Mouse (Mus musculus): ENCODE results near the gene Mapk14. TPM values are rescaled to one million over a fixed set of nuclear protein-coding genes. Genes with fewer than 3 reads are reported as not detected.

Mapk14 gene
- polyA plus RNA-seq, 1 experiment from 2014 or later, result 31.2 TPM

Other genes starting within 250 kb of the Mapk14 start
- gene Fkbp5, start 173.8 kb upstream of the Mapk14 start, polyA plus RNA-seq (2015; fragmentation: Nextera tagmentation; extraction: Ambion mirVana), result 34.9 and 54.5 TPM in 2 replicates
- gene Armc12, start 160.5 kb upstream of the Mapk14 start, polyA plus RNA-seq (2015; fragmentation: Nextera tagmentation; extraction: Ambion mirVana), result not detected in 2 replicates
- gene Clpsl2, start 141.9 kb upstream of the Mapk14 start, polyA plus RNA-seq (2015; fragmentation: Nextera tagmentation; extraction: Ambion mirVana), result not detected in 2 replicates
- 2.2 TPM in 1 of 2 replicates, not detected in the other for gene Clps, start 130.6 kb upstream of the Mapk14 start, polyA plus RNA-seq (2015; fragmentation: Nextera tagmentation; extraction: Ambion mirVana)
- gene Lhfpl5, start 115.7 kb upstream of the Mapk14 start, polyA plus RNA-seq (2015; fragmentation: Nextera tagmentation; extraction: Ambion mirVana), result 0.14 and 0.39 TPM in 2 replicates
- 44.3 and 44.9 TPM in 2 replicates for gene Srpk1, start 68.6 kb upstream of the Mapk14 start, polyA plus RNA-seq (2015; fragmentation: Nextera tagmentation; extraction: Ambion mirVana)
- gene Slc26a8, start 1.1 kb upstream of the Mapk14 start, polyA plus RNA-seq (2015; fragmentation: Nextera tagmentation; extraction: Ambion mirVana), result 0.19 and 0.47 TPM in 2 replicates
- 2.0 TPM in 2 replicates for gene AC170998.1, start 34.8 kb downstream of the Mapk14 start, polyA plus RNA-seq (2015; fragmentation: Nextera tagmentation; extraction: Ambion mirVana)
- 4.3 and 8.8 TPM in 2 replicates for gene Mapk13, start 78.0 kb downstream of the Mapk14 start, polyA plus RNA-seq (2015; fragmentation: Nextera tagmentation; extraction: Ambion mirVana)
- 6.7 and 7.2 TPM in 2 replicates for gene Brpf3, start 109.8 kb downstream of the Mapk14 start, polyA plus RNA-seq (2015; fragmentation: Nextera tagmentation; extraction: Ambion mirVana)
- gene Pnpla1, start 167.1 kb downstream of the Mapk14 start, polyA plus RNA-seq (2015; fragmentation: Nextera tagmentation; extraction: Ambion mirVana), result 0.03 TPM in 1 of 2 replicates, not detected in the other
- 0.40 and 0.43 TPM in 2 replicates for gene 4930539E08Rik, start 224.0 kb downstream of the Mapk14 start, polyA plus RNA-seq (2015; fragmentation: Nextera tagmentation; extraction: Ambion mirVana)

All from heart, embryonic 16.5 days (tissue).